Mouse (Mus musculus) forebrain, embryonic 10.5 days (tissue): ENCODE results near the gene Surf1. TPM values are rescaled to one million over a fixed set of nuclear protein-coding genes. Genes with fewer than 3 reads are reported as not detected.

Experiments used
- DNase-seq: peaks from one replicate; pipeline ENCODE4 v3.0.0-alpha.2; 2017; ENCODE audit warnings: low spot score; ENCODE audit errors: extremely low spot score
- H3K27ac ChIP-seq: fragments of 300-500 bp; sonication (generic); 2 replicates; pipeline ENCODE4 v1.5.1; 2016; ENCODE audit warnings: mild to moderate bottlenecking
- H3K27me3 ChIP-seq: fragments of 300-500 bp; sonication (generic); 2 replicates; pipeline ENCODE4 v1.6.1; 2016; ENCODE audit warnings: mild to moderate bottlenecking; ENCODE audit not compliant: poor library complexity, severe bottlenecking
- H3K36me3 ChIP-seq: fragments of 300-500 bp; sonication (generic); replicated peaks from 2 replicates; pipeline ENCODE4 v1.6.1; 2016; ENCODE audit warnings: mild to moderate bottlenecking, moderate library complexity
- H3K4me1 ChIP-seq: fragments of 300-500 bp; sonication (generic); 2 replicates; pipeline ENCODE4 v1.6.1; 2016
- H3K4me3 ChIP-seq: fragments of 300-500 bp; sonication (generic); 2 replicates; pipeline ENCODE4 v1.5.1; 2016; ENCODE audit warnings: mild to moderate bottlenecking, moderate library complexity
- H3K9me3 ChIP-seq: fragments of 300-500 bp; sonication (generic); 2 replicates; pipeline ENCODE4 v1.6.1; 2016; ENCODE audit warnings: mild to moderate bottlenecking, moderate library complexity
- WGBS: fragments of 180-500 bp; shearing (Covaris S2); methylation state at CpG from one replicate; pipeline ENCODE4 v1.1.7; 2016; 5-methylcytosine and 5-hydroxymethylcytosine counted together
- polyA plus RNA-seq: library from polyadenylated mRNA; unstranded; fragments of >200 nt; fragmentation: Nextera tagmentation; extraction: Ambion mirVana; gene quantifications from 2 replicates; pipeline ENCODE4 v1.2.1, GENCODE M21; 2016

Gene Surf1
- 46.0 and 47.3 TPM in 2 replicates for polyA plus RNA-seq

DNA sequence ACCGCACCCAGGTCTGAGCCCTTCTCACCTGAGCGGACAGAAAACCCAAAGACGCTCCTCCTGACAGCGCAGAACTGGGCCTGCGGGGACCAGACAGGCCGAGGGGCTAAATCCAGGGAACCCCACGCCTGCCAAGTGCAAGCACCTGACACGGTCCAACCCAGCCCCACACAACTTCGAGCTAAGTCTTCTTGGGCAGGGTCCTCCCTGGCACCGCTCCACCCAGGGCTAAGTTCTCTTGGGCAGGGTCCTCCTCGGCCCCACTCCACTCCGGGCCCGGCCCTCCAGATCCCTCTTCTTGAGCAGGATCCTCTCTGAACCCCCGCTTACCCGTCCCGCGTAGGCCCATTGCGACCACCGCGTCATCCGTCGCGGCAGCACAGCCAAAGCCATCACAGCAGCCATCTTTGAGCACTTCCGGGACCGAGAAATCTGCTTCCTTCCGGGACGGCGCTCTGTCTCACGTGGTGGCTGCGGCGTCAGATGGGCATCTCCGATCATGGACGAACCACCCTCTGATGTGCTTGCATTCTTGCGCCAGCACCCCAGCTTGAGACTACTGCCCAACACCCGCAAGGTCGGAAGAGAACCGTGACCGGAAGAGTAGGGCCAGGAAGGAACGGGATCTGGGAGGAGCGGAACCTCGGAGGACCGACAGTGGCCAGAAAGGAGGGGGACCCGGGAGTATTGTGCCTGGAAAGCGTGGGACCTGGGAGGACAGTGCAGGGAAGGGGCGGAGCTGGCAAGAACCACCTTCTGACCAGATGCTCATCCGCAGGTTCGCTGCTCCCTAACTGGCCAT, at the start of gene Surf1, which contains the start of gene Surf2:
TSS of gene Surf1 (minus strand) at position 604 of the 802 bp plus-strand sequence.
TSS of gene Surf2 (plus strand) at position 441 of the 802 bp plus-strand sequence.
- H3K9me3 ChIP-seq: no peaks in the 10 kb centered on the region
- 2% methylated on average over 47 of the region's 47 CpGs for WGBS
- peak; percentile 84 for DNase-seq
- peak within 1 kb of the TSS; percentile 86 for H3K27ac ChIP-seq
- H3K27me3 ChIP-seq: no peaks in the 10 kb centered on the region
- peaks cover 61% of the 10 kb centered on the region for H3K4me1 ChIP-seq
- peaks cover 78% of the 10 kb centered on the region for H3K36me3 ChIP-seq
- peak within 1 kb of the TSS; percentile 73 for H3K4me3 ChIP-seq

- WGBS: 21% methylated on average over 14 of the region's 14 CpGs
- Histone ChIP-seq H3K4me1 (peaks cover 29% of the 10 kb centered on the region), H3K27ac (peak overlapping the region; percentile 97), H3K27me3 (no peaks in the 10 kb centered on the region), H3K4me3 (peak overlapping the region; percentile 81), H3K9me3 (peaks cover 9% of the 10 kb centered on the region; the same call in 1 of the 2 replicates), H3K36me3 (peaks cover 27% of the 10 kb centered on the region)
- DNase-seq: no peak
Observed at GRCm38 (mm10) chr2:26964724-26965370, 48.5 kb upstream of the Surf1 start.

DNA sequence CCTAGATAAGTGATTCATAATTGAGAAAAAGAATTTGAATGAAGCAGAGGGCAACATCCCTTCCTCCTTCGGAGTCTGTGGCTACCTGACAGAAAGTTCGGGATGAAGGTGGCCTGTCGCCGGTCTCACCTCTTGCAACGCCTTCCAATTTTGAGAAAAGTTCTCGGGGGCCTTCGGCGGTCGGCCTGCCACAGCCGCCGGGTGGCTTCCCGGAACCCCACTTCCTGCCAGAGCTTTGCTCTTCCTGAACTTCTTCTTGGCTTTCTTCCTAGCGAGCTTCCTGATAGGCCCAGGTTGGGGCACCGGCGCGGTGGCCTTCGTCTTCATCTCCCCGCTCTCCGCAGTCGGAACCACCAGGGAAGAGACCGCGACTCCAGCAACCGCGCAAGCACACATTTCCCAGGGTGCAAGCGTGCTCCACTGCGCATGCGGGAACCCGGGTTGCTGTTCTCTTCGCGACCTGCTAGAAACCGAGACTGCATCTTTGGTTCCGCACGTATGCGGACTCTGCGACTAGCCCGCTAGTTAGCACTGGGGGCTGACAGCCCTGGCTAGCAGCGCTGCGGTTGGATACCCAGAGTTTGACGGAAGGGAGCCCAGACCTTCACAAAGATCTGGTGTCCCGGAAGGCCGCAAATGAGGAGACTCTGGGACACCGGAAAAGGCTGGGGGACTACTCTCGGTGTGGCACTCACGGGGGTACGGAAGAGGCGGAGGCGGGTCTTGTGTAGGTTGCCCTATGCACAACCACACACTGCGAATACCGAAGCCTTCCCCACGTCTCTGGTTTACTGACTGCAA, 47.8 kb upstream of the Surf1 start, which contains the start of gene Rexo4:
TSS of gene Rexo4 (minus strand) at position 464 of the 801 bp plus-strand sequence.
- Histone ChIP-seq H3K4me3 (peak within 1 kb of the TSS; percentile 81), H3K36me3 (peaks cover 32% of the 10 kb centered on the region), H3K9me3 (peaks cover 9% of the 10 kb centered on the region; the same call in 1 of the 2 replicates), H3K27me3 (no peaks in the 10 kb centered on the region), H3K27ac (peak within 1 kb of the TSS; percentile 97), H3K4me1 (peaks cover 29% of the 10 kb centered on the region)
- DNase-seq: peak; percentile 93
- WGBS: under 1% methylated on average over 50 of the region's 50 CpGs

GRCm38 (mm10) chr2:26960756-26961155, 44.4 kb upstream of the Surf1 start:
- WGBS: 85% methylated on average over 4 of the region's 4 CpGs
- peaks cover 64% of the 10 kb centered on the region for H3K36me3 ChIP-seq
- H3K27me3 ChIP-seq: no peaks in the 10 kb centered on the region

GRCm38 (mm10) chr2:26957488-26957859, 41.1 kb upstream of the Surf1 start:
- H3K27me3 ChIP-seq: no peaks in the 10 kb centered on the region
- H3K9me3 ChIP-seq: no peaks in the 10 kb centered on the region
- H3K36me3 ChIP-seq: peaks cover 96% of the 10 kb centered on the region
- no peak for DNase-seq
- H3K4me3 ChIP-seq: no peak overlapping the region
- H3K4me1 ChIP-seq: peaks cover 9% of the 10 kb centered on the region; the same call in 1 of the 2 replicates
- no peak overlapping the region for H3K27ac ChIP-seq
- WGBS: 96% methylated on average over 2 of the region's 2 CpGs

More at GRCm38 (mm10) chr2:26960756-26961155, 44.4 kb upstream of the Surf1 start:
- Histone ChIP-seq H3K4me3 (no peak overlapping the region), H3K4me1 (peaks cover 29% of the 10 kb centered on the region), H3K9me3 (no peaks in the 10 kb centered on the region), H3K27ac (no peak overlapping the region)
- DNase-seq: no peak

DNA sequence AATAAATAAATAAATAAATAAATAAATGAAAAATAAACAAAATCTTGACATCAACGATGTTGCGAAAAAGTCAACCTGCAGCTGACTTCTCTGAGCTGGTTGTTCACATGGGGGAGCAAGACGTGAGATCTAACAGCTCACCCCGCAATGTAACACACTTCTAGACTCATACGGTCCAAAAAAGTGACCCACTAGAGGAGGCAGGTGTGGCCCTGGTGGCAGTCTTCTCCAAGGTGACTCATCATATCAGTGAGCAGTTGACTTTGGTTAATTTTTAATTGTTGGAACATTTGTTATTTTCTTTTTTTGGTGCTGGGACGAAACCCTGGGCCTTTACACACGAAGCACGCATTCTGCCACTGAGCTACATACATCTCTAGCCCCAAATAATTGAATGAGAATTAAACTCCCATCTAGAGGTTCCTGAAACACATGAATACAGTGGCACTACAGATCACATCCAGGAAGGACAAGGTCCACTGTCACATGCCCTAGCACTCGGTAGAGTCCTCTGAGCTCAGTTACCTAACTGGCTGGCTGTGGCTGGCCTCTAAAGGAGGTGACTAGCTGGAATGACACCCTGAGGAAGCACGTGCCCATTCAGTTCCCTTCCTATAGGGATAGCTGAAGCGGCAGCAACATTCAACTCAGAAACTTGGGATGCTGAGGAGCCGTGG, 40.6 kb upstream of the Surf1 start:
- H3K4me3 ChIP-seq: no peak overlapping the region
- H3K9me3 ChIP-seq: no peaks in the 10 kb centered on the region
- peaks cover 96% of the 10 kb centered on the region for H3K36me3 ChIP-seq
- DNase-seq: no peak
- H3K27me3 ChIP-seq: no peaks in the 10 kb centered on the region
- 93% methylated on average over 12 of the region's 12 CpGs for WGBS
- H3K4me1 ChIP-seq: peaks cover 6% of the 10 kb centered on the region; the same call in 1 of the 2 replicates
- no peak overlapping the region for H3K27ac ChIP-seq

DNA sequence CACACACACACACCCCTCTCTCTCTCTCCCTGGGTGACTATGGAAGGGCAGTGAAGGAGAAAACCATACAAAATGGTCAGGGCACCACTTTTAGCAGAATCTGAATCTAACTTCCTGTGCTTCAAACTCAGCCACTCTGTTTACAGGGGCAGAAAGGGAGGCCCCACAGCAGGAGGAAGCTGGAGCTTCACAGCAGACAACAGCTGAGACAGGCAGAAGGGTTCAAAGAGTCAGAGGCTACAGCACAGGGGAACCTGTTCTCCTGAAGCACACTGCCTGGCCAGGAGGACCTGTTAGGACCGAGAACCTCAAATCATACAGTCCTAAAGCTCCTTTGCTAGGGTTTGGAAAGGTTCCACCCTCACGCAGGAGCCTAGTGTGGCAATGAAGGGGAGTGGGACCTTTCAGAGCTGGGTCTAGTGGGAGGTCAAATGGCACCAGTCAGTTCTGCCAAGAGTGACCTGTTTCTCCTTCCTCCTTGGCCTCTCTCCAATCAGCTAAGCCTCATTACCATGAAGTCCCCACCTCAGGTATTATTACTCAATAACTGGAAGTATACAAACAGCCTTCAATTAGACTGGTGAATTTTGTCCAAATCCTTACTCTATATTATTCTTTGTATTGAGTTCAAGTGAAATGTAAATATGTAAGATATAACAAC, 38.5 kb upstream of the Surf1 start:
- no peak for DNase-seq
- Histone ChIP-seq H3K36me3 (peaks cover 96% of the 10 kb centered on the region), H3K27ac (no peak overlapping the region), H3K4me1 (no peaks in the 10 kb centered on the region), H3K27me3 (no peaks in the 10 kb centered on the region), H3K9me3 (no peaks in the 10 kb centered on the region), H3K4me3 (no peak overlapping the region)
- 91% methylated on average over 2 of the region's 2 CpGs for WGBS

DNA sequence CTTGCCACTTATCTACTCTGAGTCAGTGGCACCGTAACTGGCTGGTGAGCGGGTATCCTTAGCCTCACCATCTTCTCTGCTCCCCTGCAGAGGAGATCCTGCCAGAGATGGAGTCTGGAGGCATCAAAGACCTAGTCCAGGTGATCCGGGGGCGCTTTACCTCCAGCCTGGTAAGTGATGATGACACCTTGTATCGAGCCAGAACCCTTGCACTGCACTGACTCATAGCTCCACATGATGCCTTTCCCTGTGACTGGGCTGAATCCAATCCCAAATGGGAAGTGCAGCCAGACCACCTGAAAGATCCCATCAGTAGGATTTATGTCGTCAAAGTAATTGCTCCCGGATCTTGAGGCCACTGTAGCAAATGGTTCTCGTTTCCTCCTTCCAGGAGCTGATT, 36.5 kb upstream of the Surf1 start:
- 93% methylated on average over 8 of the region's 8 CpGs for WGBS
- H3K27me3 ChIP-seq: no peaks in the 10 kb centered on the region
- DNase-seq: no peak
- H3K4me3 ChIP-seq: no peak overlapping the region
- no peak overlapping the region for H3K27ac ChIP-seq
- H3K4me1 ChIP-seq: no peaks in the 10 kb centered on the region
- H3K36me3 ChIP-seq: peaks cover 93% of the 10 kb centered on the region
- H3K9me3 ChIP-seq: no peaks in the 10 kb centered on the region

GRCm38 (mm10) chr2:26952193-26952592, 35.9 kb upstream of the Surf1 start:
- no peaks in the 10 kb centered on the region for H3K4me1 ChIP-seq
- no peaks in the 10 kb centered on the region for H3K9me3 ChIP-seq
- H3K4me3 ChIP-seq: no peak overlapping the region
- no peak overlapping the region for H3K27ac ChIP-seq
- no peaks in the 10 kb centered on the region for H3K27me3 ChIP-seq
- H3K36me3 ChIP-seq: peaks cover 87% of the 10 kb centered on the region
- DNase-seq: no peak
- WGBS: 96% methylated on average over 4 of the region's 4 CpGs

DNA sequence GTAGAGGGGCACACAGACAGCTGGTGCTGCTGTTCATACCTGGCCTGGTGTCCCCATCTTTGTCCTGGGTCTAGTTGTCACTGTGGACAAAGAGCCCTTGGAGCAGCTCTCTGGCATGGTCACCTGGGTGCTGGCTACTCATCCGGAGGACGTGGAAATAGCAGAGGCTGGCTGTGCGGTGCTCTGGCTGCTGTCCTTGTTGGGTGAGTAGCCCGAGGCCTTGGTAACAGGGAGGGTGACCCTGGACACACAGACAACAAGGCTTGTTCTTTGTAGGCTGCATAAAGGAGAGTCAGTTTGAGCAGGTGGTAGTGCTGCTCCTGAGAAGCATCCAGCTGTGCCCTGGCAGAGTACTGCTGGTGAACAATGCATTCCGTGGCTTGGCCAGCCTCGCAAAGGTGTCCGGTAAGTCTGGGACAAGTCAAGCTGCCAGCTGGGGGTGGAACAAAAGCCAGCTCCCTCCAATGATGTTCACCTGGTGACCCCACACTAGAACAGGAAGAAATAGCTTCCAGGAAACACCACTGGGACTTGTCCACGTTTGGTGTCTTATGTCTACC, 35.1 kb upstream of the Surf1 start:
- WGBS: 91% methylated on average over 8 of the region's 8 CpGs
- H3K4me1 ChIP-seq: no peaks in the 10 kb centered on the region
- H3K9me3 ChIP-seq: no peaks in the 10 kb centered on the region
- H3K36me3 ChIP-seq: peaks cover 83% of the 10 kb centered on the region
- no peaks in the 10 kb centered on the region for H3K27me3 ChIP-seq
- no peak for DNase-seq
- no peak overlapping the region for H3K4me3 ChIP-seq
- H3K27ac ChIP-seq: no peak overlapping the region

GRCm38 (mm10) chr2:26950411-26950810, 34.1 kb upstream of the Surf1 start:
- WGBS: 95% methylated on average over 2 of the region's 2 CpGs
- peaks cover 73% of the 10 kb centered on the region for H3K36me3 ChIP-seq
- no peaks in the 10 kb centered on the region for H3K27me3 ChIP-seq
- DNase-seq: no peak
- H3K4me1 ChIP-seq: no peaks in the 10 kb centered on the region
- H3K4me3 ChIP-seq: no peak overlapping the region
- no peak overlapping the region for H3K27ac ChIP-seq
- H3K9me3 ChIP-seq: no peaks in the 10 kb centered on the region
